Mouse (Mus musculus) left cerebral cortex, postnatal 25 days (tissue): ENCODE data around the gene Klk1b3. TPM values are rescaled to one million over a fixed set of nuclear protein-coding genes. Genes with fewer than 3 reads are reported as not detected.
"Not testable (repeated sequence)": the region's sequence is repeated elsewhere in the genome, so short reads cannot be mapped to it uniquely, and the experiment has no call there.

Source experiments
- DNase-seq, 2 experiments: peaks; one replicate each; pipeline ENCODE4 v3.0.0; 2022; ENCODE audit warnings: low spot score in 2 of 2, mixed read lengths in 1 of 2
- intact Hi-C: fragments of 180-260 bp; cut with DNase I; formaldehyde crosslinking; loops from one replicate; pipeline ENCODE4 v1.15.1; 2025
- total RNA-seq, 2 experiments: library from RNA; stranded (reverse); gene quantifications; 2 replicates each; pipeline ENCODE4 v1.2.3; 2021

Klk1b3 gene
- total RNA-seq: not detected

DNA sequence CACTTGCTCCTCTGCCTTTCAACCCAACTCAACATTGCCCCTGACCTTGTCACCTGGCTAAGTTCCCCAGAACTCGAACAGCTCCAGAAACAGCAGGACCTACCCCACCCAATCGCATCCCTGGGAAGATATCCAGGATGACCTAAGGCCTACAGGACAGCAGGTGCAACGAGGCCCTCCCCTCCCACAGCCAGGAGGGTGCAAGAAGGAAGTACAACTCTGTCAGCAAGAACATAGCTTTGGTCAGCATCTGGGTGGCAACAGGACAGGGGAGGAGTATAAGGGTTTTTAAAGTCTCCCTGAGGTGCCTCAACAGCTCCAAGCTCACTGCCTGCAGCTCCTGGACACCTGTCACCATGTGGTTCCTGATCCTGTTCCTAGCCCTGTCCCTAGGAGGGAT is at the start of gene Klk1b3:
TSS of gene Klk1b3 (plus strand) at position 301 of the 400 bp plus-strand sequence.
- no peak for DNase-seq
- intact Hi-C loops: no loop called here

DNA sequence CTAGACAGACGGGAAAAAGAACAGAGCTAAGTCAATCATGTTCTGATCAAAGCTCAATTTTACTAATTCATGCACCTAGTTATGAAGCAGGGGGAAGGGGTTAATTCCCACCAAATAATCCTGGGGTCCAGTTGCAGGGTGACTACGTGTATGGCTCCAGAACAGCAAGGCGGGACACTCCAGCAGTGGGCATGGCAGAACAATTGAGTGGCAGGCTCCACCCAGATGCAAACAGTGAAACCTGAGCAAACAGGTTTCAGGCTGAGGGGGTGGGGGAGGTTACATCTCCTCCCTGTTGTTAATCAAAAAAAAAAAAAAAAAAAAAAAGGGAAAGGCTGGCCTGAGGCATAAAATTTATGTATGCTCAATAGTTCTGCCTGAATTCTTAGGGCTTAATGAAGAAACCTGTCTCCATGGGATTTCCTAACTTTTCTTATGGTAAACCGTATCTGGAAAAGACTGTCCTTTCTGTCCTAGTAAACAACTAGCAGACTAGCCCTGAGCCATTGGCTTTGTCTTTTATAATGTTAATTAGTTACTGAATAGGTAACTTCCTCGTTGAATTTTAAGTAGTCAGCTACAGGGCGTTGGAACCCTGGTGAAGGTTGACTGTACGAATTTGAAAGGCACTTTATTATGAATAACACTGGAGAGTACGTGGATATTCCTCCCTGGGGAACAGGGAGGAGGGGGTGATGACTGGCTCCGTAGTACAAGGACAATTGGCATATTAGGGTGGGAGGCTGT is 18.5 kb upstream of the Klk1b3 start:
- DNase-seq: no peak
- intact Hi-C loops: no loop called here

DNA sequence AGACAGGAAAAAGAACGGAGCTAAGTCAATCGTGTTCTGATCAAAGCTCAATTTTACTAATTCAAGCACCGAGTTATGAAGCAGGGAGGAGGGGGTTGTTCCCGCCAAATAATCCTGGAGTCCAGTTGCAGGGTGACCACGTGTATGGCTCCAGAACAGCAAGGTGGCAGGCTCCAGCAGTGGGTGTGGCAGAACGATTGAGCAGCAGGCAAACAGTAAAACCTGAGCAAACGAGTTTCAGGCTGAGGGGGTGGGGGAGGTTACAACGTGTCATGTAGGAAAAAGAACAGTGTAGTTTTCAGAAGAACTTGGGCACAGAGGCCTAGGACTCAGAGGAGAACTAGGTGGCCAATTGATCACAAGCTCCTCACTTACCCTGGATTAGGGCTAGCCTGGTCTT is 11.5 kb upstream of the Klk1b3 start:
- intact Hi-C loops: not testable (repeated sequence)

DNA sequence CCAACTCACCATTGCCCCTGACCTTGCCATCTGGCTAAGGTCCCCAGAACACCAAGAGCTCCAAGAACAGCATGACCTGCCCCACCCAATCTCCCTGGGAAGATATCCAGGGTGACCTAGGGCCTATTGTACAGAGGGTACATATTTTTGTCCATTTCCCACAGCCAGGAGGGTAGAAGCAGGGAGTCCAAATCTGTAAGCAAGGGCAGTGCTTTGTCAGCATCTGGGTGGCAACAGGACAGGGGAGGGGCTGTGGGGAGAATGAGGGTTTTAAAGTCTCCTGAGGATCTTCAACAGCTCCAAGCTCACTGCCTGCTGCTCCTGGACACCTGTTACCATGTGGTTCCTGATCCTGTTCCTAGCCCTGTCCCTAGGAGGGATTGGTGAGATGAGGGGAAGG is 10.1 kb upstream of the Klk1b3 start, which contains the start of gene Klk1b24:
TSS of gene Klk1b24 (plus strand) at position 301 of the 400 bp plus-strand sequence.
- intact Hi-C loops, DNase-seq: not testable (repeated sequence)

More for the DNA sequence above, 11.5 kb upstream of the Klk1b3 start:
- not testable (repeated sequence) for DNase-seq

DNA sequence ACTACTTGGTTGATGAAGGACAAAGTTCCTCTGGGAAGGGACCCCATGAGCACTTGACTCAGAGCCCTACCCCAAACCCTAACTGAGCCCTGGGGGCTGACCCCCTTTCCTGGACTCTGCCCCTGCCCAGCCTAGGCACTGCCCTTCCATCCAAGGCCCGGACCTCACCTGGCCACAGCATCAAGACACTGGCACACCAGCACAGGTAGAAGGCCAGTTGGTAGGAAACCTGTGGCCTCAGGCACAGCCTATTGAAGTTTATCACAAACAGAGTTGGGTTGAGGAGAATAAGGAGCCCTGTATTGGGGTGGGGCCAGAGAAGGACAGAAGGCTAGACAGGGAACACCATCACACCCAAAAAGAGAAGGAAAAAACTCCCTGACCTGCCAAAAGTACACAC is 4.5 kb upstream of the Klk1b3 start:
- intact Hi-C loops: not testable (repeated sequence)

DNA sequence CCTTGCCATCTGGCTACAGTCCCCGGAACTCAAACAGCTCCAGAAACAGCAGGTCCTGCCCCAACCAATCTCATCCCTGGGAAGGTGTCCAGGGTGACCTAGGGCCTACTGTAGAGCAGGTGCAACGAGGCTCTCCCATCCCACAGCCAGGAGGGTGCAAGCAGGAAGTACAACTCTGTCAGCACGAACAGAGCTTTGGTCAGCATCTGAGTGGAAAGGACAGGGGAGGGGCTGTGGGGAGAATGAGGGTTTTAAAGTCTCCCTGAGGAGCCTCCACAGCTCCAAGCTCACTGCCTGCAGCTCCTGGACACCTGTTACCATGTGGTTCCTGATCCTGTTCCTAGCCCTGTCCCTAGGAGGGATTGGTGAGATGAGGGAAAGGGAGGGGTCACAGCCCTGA is 9.1 kb downstream of the Klk1b3 start, which contains the start of gene Klk1b4:
TSS of gene Klk1b4 (plus strand) at position 301 of the 400 bp plus-strand sequence.
- intact Hi-C loops, DNase-seq: not testable (repeated sequence)

More for the DNA sequence above, 4.5 kb upstream of the Klk1b3 start:
- DNase-seq: not testable (repeated sequence)

DNA sequence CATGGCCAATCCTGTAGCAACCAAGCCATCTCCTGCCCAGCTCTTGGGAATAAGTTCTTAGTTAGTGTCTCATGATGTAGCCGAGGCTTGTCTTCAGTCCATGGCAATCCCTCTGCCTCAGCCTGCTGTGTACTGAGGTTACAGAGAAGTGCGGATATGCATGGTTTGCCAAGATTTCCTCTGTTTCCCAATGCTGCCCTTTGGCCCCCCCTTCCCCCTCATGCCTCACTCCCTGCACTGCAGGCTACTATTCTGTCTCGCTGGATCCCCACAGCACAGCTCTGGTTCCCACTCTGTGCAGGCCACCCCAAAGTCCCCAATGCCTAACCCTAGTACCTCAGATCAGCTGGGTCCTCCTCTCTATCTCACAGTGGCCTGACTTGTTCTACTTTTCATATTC is 10.3 kb downstream of the Klk1b3 start:
- intact Hi-C loops: no loop called here
- DNase-seq: no peak

DNA sequence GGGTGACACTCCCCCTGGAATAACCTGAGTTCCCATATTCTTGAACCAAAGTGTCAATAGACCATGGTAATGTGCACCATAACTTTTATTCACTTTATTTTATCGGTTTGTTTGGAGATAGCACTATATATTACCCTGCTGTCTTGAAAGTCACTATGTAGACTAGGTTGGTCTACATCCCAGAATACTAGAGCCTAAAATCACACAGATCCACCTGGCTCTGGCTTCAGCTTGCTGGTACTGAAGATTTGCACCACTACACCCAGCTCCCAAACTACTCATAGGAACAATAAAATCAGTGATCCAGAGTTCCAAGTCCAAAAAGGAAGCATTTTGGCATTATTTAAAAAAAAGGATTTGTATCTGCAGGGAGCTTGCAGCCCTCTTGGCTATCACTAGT is 17.7 kb downstream of the Klk1b3 start, which contains the start of gene Klk1b5:
TSS of gene Klk1b5 (plus strand) at position 301 of the 400 bp plus-strand sequence.
- intact Hi-C loops: no loop called here
- DNase-seq: no peak

DNA sequence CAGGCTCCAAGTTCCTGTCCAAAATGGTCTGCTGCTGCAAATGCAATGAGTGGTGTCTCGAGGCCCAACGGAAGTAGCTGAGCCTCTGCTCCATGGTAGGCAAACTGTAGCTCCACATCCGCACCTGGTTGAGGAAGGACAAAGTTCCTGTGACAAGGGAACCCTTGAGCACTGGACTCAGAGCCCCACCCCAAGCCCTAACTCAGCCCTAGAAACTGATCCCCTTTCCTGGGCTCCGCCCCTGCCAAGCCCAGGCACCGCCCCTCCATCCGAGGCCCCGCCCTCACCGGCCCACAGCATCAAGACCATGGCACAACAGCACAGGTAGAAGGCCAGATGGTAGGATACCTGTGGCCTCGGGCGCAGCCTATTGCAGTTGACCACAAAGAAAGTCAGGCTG is 23.6 kb downstream of the Klk1b3 start:
- DNase-seq, intact Hi-C loops: not testable (repeated sequence)

DNA sequence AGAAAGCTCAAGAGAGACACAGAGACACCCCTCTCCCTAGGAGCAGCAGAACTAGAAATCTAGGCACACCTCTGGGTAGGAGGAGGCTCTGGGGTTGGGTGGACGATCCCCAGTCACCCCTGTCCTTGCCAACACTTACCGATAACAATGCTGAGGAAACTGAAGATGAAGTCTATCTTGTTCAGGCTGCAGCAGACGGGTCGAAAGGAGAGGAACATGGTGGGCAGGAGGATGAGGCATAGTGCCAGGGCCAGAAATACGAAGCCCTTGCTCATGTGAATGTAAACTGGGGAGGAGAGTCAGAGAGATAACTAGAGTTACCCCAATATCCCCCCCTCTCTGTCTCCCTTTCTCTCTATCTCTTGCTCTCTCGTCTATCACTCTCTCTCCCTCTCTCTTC is 24.3 kb downstream of the Klk1b3 start:
- intact Hi-C loops, DNase-seq: not testable (repeated sequence)

DNA sequence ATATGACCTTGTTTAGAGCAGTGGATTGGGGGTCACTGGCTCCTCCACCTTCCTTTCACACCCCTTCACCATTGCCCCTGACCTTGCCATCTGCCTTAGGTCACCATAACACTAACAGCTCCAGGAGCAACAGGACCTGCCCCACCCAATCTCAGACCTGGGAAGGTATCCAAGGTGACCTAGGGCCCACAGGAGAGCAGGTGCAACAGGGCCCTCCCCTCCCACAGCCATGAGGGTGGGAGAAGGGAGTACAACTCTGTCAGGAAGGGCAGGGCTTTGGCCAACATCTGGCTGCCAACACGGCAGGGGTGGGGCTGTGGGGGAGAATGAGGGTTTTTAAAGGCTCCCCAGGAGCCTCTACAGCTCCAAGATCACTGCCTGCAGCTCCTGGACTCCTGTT is 27.1 kb downstream of the Klk1b3 start, which contains the start of gene Klk1:
TSS of gene Klk1 (plus strand) at position 285 of the 400 bp plus-strand sequence.
- intact Hi-C loops: no loop called here

DNA sequence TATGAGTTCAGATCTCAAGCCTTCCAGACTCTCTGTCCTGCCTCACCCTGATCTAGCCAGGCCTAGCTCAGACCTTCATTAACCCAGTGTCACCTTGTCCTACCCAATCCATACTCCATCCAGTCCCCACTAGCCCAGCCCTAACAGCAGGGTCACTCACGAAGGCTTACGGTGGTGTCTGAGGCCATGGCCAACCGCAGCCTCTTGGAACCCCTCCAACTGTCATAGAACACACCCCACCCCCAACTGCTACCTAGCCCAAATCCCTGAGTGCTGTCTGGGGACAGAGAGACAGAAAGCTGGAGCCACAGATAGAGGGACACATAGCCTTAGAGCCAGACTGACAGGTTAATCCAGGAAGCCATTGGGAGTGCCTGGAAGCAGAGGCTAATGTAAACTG is 37.9 kb downstream of the Klk1b3 start, which contains the start of gene Gm36864:
TSS of gene Gm36864 (plus strand) at position 269 of the 400 bp plus-strand sequence.
- intact Hi-C loops: no loop called here
- DNase-seq: no peak

More for the DNA sequence above, 27.1 kb downstream of the Klk1b3 start, which contains the start of gene Klk1:
- DNase-seq: no peak

DNA sequence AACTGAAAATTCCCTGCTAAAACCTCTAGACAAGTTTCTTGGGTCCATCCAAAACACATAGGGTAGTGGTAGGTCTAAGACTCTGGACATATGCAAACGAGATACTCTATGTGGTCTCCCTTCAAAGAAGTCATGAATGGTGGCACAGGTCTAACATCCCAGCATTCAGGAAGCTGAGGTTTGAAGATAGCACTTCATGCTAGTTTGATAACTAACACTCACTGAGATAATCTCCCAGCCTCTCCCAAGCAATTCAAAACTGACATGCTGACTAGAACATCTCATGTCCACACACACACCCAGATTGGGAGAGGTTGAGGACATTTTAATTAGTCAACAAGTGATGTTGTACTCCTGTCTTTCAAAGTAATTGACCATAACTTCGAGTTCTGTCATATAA is 41.9 kb downstream of the Klk1b3 start:
- no peak for DNase-seq
- intact Hi-C loops: loop anchor here (10.0 kb wide), 1 partner anchor 565 kb away; the partner anchor contains the start of gene Ctu1

DNA sequence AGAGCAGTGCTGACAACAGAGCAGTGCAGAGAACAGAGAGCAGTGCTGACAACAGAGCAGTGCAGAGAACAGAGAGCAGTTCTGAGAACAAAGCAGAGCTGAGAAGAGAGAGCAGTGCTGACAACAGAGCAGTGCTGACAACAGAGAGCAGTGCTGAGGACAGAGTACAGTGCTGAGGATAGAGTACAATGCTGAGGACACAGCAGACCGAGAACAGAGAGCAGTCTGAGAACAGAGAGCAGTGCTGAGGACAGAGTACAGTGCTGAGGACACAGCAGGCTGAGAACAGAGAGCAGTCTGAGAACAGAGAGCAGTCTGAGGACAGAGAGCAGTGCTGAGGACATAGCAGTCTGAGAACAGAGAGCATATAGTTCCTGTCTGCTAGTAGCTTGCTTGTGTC is 42.7 kb downstream of the Klk1b3 start:
- DNase-seq: no peak
- intact Hi-C loops: loop anchor here (10.0 kb wide), 1 partner anchor 566 kb away; the partner anchor contains the start of gene Ctu1

DNA sequence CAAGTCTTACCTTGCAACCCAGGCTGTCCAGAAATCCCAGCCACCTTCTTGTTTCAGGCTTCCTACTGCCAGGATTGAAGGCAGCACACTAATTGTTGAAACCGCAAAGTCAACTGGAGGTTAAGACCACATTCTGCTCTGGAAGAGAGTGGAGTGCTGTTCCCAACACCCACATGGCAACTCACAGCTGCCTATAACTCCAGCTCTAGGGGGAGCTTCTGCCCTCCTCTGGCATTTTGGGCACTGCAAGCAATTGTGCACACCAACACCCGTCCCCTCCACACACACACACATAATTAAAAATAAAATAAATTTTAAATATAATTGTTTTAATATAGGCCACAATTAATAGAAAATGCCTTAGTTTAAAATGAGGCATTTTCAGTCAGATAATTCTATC is 43.2 kb downstream of the Klk1b3 start:
- no peak for DNase-seq
- intact Hi-C loops: loop anchor here (10.0 kb wide), 1 partner anchor 566 kb away; the partner anchor contains the start of gene Ctu1

DNA sequence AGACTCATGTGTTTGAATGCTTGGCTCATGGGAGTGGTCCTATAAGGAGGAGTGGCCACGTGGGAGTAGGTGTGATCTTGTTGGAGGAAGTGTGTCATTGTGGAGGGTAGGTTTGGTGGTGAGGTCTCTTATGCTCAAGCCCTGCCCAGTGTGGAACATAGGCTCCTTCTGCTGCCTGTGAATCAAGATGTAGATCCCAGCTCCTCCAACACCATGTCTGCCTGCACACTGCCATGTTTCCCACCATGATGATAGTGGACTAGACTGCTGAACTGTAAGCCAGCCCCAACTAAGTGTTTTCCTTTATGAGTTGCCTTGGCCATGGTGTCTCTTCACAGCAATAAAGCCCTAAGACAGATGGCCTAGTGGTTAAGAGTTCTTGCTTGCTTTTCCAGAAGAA is 46.1 kb downstream of the Klk1b3 start:
- intact Hi-C loops: loop anchor here (10.0 kb wide), 1 partner anchor 569 kb away; the partner anchor contains the start of gene Ctu1
- no peak for DNase-seq

DNA sequence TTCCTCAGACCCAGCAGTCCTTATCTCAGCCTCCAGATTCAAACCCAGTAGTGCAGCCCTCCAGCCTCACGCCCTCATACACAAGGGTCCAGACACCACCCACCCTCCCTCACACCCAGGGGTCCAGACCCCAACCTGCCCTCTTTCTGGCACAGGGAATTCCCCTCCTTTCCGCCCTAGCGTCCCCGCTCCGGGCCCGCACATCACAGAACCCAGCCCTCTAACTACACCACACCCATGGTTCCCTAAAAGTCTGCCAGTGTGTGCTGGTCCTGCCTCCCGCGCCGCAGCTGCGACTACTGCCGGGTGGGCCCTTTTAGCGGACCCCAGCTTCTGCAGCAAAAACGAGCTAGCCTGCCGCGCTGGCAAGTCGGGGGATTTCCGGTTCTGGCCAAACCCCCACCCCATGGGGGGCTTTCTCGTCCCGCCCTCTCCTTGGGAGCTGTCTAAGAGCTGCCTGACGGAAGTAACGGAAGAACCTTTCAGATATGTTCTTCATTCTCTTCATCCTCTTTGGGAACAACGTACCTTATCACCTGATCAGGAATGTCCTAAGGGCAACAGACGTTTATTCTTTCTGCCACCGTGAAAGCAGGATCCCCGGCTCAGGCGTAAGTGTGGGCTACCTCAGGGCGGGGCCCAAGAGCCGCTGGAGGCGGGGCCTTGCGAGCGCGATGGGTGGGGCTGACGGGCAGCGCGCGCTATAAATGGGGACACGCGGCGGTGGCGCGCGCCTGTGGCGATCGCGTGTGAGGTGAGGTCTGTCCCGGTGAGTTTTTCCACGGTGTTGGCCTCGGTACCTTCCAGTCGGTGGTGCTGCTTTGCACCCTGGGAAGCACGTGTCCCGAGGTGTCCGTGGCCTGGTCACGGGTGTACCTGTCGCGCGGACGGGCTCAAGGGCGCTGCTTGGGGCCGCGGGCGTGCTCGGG is 48.3 kb downstream of the Klk1b3 start, which contains the start of the genes 1700028J19Rik and 2410002F23Rik:
TSS of gene 1700028J19Rik (minus strand) at position 641 of the 929 bp plus-strand sequence.
TSS of gene 2410002F23Rik (plus strand) at position 668 of the 929 bp plus-strand sequence.
- intact Hi-C loops: loop anchor here (10.0 kb wide), 1 partner anchor 572 kb away; the partner anchor contains the start of gene Ctu1

DNA sequence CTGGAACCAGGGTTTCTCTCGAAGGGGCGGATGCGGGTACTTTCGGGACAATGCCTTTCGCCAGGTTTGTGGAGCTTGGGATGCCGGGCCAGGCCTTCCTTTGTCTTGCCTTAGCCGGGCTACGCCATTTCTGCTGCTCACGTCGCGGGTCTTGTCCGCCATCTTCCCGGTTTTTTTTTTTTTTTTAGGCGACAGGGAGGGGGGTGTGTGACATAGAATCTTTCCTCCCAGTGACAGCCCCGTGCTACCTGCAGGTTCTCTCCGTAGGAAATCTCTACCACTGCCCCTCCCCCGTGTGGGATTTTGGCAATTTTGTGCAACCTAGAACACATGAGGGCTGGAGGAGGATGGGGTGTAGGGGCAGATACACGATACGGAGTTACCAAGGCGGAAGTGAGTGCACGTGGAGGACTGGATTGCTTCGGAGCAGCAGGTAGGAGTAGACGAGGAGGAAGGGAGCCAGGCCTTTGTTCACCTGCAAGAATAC is 49.0 kb downstream of the Klk1b3 start:
- peak; percentile 32 to 56 for DNase-seq
- intact Hi-C loops: loop anchor here (10.0 kb wide), 1 partner anchor 572 kb away; the partner anchor contains the start of gene Ctu1

More for the DNA sequence above, 48.3 kb downstream of the Klk1b3 start, which contains the start of the genes 1700028J19Rik and 2410002F23Rik:
- peak; percentile 93 for DNase-seq

DNA sequence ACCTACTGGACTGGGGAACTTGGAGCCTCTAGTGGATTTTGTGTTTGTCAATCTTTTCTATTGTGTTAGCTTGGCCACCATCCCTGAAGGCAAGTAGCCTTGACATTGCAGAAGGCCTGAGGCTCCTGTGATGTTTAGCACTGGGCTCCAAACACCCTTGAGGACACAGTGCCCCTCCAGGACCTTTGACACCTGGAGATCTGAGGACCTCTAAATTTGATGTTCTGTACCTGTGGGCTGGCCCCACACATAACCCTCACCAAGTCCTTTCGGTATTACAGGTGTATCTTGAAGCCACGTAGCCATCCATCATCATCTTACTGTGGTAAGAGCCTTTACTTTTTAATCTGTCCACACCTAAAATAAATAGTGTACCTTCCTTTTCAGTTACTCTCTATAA is 50.0 kb downstream of the Klk1b3 start:
- intact Hi-C loops: loop anchor here (10.0 kb wide), 1 partner anchor 573 kb away; the partner anchor contains the start of gene Ctu1
- no peak for DNase-seq
